Mouse (Mus musculus) right cerebral cortex, postnatal 10 days (tissue): ENCODE measurements at regions not wholly inside any gene's neighbourhood (a gene's known extent, or its start where the extent isn't known, plus 50 kb on each side); places are given as distances from the start of the nearest gene placed in this dataset.

Experiments
- DNase-seq, 2 experiments: peaks; one replicate each; pipeline ENCODE4 v3.0.0; 2021; ENCODE audit warnings: low spot score in 2 of 2

GRCm38 (mm10) chr19:56177231-56177745, 109.6 kb upstream of the Habp2 start:
- DNase-seq = no peak

DNA sequence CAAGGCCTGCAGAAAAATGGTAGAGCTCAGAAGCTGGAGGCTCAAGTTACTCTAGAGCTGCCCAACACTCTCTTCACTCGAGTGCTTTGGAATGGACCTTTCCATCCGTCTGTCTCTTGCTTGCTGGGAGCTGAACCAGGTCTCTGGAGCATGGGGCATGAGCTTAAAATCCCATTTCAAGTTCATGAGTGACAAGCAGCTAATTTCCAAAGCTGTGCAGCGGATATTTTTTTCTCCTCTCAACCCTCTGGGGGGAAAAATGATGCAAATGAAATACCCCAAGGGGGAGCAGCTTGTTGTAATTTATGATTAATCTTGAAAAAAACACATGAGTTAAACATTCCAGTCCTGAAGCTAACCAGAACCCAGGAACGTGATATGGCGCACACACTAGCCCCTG, 101.2 kb upstream of the Habp2 start:
- DNase-seq = no peak

- DNase-seq = no peak
Measured at GRCm38 (mm10) chr19:56189185-56189584, 97.8 kb upstream of the Habp2 start.

DNA sequence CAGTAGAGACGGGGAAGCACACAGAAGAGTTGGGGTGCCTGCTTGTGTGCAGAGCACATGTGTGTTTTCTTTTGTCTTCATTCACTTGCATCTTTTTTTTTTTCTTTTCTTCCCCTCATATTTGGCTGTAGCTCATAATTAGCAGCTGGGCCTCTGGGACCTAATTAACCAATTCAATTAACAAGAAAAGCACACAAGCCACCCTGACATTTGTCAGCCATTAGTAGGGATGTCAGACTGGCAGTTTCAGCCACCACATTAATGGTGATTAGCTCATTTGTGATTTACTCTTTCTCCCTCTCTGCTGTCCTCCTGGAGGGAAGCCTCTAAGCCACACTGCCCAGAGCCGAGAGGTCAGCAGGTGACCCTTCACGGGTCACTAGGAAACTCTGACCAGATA, 96.7 kb upstream of the Habp2 start:
- no peak for DNase-seq

DNA sequence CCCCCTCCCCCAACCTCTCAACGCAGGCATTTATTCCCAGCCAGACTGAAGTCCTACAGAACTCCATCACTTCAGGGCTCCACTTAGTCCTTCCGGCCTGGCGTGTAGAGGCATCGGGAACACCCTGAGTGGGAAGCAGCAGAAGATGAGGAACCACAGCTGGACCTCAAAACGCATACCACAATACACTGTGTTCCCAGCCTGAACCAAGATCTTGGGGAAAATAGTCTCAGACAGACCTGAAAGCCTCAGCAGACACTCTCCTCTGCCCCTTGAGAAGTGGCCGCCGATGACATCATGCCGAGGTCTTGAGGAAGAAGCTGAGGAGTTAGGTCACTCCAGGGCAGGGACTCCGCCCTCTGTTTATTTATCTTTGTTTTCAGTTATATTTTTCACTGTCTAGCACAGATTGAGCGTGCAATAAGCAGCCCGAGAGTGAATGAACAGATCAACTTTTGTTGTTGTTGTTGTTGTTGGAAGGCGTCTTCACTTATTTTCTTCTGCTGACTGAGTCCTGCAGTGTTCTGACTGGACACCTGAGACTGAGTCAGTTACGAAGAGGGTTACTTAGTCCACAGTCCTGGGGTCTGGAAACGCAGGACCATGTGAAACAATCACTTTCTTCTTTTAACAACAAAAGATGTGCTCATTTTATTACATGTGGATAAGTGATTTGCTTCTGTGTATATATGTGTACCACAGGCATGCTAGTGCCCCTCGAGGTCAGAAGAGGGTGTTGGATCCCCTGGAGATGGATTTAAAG, 88.3 kb upstream of the Habp2 start:
- DNase-seq = no peak

DNA sequence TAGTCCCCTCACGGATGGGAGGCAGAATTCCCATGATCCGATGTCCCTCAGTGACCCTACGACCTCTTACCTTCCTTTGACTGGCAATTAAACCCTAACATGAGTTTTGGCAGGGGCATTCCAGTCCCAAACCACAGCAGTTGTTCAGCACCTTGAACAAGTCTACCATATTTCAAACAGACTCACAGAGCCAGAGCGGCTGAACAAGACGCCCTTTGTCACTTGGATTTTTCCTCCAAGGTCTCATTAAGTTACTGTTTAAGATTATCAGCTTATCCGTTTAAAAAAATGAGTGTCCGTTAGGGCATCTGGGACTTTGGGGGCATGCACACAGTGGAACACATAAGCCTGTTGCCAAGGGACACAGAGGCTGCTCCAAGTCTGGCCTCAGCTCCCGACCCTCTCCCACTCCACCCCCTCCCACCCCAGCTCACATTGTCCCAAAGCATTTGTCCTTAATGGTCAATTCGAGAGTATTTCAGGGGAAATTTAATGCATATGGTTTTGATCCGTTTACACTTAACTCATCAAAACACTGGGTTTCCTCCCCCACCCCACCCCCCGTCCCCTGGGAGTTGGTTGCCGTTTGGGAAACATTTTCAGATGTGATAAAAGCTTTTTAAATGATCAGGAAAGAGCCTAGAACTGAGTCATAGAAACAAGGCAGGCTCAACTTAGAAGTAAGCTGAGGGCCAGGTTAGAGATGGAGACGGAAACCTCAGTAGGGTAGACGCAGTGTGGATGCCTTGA, 87.4 kb upstream of the Habp2 start:
- DNase-seq = no peak

DNA sequence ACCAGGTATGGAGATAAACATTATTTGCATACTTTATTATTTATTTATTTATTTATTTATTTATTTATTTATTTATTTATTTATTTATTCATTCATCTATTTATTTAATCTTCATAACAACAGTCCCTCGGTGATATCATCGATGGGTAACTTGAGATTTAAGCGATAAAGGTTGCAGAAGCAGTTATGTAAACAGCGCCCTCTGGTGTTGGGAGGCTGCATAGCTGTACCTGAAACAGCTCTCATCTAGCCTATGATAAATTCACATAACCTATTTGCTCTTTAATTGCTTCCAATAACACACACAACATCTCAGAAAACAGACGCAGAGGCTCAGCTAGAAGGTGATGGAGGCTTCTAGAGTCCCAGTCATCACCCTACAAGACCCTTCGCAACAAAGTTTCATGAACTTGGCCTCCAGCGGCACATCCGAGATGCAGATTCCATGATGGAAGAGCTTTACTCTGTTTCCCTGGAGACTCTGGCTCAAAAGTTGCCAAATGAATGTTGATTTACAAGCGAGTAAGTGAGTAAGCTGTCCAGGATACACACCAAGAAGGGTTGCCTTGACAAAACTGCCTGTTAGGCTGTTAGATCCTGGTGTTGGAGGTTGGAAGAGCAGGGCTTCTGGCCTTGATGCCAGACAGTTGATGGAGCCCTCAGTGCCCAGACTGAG, 85.8 kb upstream of the Habp2 start:
- DNase-seq = no peak

DNA sequence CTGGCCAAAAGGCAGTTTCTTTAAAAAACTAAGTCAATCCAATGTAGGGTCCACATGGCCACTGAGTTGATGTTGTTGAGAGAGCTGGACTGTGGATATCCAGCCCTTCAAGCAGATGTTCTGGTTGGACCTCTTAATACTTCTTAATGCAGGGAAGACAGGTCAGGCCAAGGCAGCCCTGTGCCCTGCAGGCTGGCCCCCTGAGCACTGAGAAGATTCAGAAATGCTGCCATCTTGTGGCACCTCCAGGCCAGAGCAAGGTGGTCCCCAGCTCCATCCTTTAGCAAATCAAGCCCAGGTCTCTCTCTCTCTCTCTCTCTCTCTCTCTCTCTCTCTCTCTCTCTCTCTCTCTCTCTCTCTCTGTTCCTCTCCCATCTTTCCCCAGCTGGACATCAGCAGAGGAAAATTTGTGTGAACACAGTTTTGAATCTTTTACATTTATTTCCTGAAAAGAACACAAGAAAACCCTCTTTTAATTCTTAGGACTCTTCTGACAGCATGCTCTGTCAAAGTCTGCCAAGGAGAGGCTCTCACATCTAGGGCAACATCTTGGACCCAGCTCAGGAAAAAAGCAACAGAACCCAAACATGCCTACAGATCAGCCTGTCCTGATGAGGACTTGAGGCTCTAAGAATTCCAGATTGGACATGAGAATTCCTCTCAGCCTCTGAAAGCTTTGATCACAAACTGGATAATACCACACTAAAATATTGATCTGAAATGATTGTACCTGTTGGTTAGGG, 85.0 kb upstream of the Habp2 start:
- DNase-seq = peak; percentile 30 to 42

DNA sequence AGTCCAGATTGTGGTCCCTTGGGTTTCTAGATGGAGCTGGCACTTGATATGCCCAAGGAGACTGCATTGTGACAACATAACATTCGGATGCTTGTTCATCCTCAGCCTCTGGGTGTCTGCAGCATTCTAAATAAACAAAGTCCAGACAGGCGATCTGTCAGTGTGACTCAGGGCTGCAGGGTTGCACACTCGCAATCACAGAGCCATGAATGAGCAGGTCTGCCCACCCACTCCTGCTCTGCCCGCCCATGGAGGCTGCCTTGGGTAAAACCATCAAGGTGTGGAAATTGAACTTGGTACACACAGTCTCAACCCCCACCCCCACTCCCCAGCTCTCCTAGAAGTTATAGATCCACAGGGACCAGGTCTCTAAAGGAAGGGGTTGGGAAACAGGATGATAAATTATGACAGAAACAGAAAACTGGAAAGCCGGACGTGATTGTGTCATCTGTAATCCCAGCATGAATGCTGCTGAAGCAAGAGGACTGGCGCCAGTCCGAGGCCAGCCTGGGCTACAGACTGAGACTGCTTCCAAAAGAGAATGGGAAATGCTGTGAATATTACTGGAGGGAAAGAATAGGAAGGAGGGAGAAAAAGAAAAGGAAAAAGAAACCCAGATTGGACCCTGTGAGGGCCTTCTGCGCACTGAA, 84.3 kb upstream of the Habp2 start:
- no peak for DNase-seq

DNA sequence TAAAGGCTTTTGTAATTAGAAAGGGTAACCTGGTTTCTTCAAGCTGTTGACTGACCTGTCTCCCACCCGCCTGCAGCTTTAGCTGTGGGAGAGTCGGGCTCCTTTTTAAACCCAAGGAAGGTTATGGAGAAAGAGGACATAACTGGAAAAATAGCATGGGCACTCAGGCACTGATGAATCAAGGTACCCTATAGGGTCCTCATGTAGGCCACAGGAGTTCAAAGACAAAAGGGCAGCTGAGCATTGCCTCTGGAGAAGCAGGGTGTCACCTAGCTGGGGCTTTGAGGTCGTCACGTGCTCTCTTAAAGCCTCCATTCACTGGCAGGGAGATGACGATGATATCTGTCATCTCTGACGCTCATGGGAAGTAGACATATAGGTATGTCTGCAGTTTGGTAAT, 68.4 kb upstream of the Habp2 start:
- DNase-seq = no peak

GRCm38 (mm10) chr19:56220724-56221407, 66.1 kb upstream of the Habp2 start:
- DNase-seq = peak; percentile 35 to 42

DNA sequence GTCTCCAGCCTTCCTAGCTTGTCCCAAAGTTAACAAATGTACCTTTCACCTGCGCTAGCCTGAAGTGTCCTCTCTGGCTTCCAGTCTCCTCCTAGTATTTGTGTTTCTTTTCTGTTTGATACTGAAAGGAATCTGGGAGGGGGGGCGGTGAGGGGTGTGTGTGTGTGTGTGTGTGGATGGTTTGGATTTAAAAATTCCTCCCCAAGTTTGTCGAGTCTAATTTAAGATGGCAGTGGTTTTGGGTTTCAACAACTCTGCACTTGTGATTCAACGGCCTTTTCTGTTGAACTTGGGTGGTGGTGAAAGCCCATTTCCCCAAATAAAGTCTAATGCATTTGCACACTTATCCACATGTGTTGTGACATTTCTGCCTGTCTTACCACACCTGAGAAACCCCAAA, 64.4 kb upstream of the Habp2 start:
- DNase-seq = no peak

DNA sequence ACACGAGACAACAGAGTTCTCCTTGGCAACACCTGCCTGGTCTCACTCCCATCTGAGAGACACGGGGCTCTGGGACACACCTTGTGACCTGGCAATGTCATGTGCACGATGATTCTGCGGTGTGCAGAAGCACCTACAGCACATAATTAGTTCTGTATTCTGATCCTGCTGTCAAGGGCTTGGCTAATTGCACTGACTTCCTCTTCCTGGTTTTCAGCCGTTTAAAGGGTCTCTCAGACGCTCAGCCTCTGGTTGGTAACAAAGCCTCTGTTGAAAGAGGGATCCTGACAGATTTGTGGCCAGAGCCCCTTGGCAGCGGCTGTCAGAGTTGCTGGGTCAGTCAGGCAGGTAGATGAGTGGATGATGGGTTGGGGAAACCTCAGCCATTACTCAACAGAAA, 61.9 kb upstream of the Habp2 start:
- DNase-seq = no peak

- DNase-seq = no peak
Measured at GRCm38 (mm10) chr19:56225518-56225917, 61.4 kb upstream of the Habp2 start.

GRCm38 (mm10) chr19:56228586-56228985, 58.4 kb upstream of the Habp2 start:
- DNase-seq = no peak

- DNase-seq = no peak
Measured at GRCm38 (mm10) chr19:56231430-56231829, 55.5 kb upstream of the Habp2 start.

- peak; percentile 28 to 34 for DNase-seq
Measured at GRCm38 (mm10) chr19:56231849-56232248, 55.1 kb upstream of the Habp2 start.

GRCm38 (mm10) chr19:56232269-56232668, 54.7 kb upstream of the Habp2 start:
- DNase-seq = no peak

DNA sequence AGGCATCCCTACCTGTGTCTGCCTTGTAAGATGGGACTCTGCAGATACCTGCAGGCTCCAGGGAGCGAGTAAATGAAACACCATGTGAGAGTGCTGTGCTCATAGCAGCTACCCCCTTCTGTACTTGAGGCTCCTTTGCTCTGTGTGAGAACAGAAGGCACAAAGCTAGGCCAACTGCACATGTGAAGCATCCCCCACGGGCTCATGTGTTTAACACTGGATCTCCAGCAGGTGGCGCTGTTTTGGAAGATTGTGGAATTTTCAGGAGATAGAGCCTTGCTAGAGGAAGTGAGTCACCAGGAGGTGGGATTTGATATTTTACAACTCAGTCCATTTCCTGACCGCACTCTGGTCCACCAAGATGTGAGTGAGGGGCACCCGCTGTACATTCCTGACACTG, 54.0 kb upstream of the Habp2 start:
- DNase-seq = no peak

DNA sequence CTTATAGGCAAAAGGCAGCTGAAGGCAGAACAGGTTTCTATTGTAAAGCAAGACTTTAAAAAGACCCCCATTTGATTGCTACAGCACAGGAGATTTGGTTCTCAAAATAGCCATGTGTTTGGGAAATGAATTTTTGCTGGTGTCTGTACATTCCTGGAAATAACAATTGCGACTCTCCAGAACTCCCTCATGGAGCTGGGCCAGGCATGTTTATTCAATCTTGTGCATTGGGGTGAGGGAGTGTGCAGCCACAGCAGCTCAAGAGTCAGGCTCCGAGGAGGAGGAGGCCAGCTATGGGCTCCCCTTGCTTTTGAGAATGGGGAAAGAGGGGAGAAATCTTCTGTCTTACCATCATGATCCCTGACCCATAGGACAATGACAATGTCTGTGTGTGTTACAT, 51.9 kb upstream of the Habp2 start:
- no peak for DNase-seq
